Mouse (Mus musculus) cerebellum, adult 11-12 months (tissue): ENCODE measurements at regions not wholly inside any gene's neighbourhood (a gene's known extent, or its start where the extent isn't known, plus 50 kb on each side); places are given as distances from the start of the nearest gene placed in this dataset.

ENCODE experiments used
- DNase-seq: peaks from one replicate; pipeline ENCODE4 v3.0.0; 2022

DNA sequence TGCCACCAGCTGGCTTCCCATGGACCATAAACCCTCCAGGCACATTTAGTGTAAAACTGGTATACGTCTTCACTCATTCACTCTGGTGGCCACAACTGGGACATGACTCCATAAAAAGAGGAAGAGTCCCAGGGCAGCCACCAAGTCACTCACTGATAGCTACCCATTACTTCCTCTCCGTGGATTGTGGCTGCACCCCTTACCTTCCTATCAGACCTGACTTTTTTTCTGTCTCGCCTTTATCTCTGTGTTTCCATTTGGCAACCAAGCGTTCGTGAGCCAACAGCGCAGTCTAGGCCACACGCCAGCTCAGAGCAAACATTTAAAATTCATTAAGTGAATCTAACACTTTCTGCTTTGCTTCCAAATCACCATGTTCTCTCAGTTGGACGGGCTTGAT is 53.9 kb upstream of the Slc44a1 start:
- no peak for DNase-seq

DNA sequence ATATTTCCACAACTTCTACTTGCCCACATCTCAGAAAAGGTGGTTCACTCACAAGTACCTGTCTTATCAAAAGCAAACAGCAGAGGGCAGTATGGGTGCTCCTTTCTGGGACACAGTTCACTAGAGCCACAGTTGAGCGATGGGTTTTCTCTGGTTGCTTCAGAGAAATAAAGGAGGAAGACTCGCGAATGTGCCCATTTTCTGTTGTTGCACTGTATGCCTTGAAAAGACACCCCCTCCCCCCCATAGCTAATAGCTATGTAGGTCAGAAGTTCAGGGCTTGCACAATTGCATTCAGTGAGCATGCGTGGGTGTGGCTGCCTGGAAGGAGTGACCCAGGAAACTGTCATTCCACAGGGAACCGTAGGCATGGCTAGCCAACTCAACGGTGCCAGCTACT is 55.5 kb upstream of the Slc44a1 start:
- peak; percentile 46 for DNase-seq

- no peak for DNase-seq
Measured at GRCm38 (mm10) chr4:53384104-53384503, 56.1 kb upstream of the Slc44a1 start.

DNA sequence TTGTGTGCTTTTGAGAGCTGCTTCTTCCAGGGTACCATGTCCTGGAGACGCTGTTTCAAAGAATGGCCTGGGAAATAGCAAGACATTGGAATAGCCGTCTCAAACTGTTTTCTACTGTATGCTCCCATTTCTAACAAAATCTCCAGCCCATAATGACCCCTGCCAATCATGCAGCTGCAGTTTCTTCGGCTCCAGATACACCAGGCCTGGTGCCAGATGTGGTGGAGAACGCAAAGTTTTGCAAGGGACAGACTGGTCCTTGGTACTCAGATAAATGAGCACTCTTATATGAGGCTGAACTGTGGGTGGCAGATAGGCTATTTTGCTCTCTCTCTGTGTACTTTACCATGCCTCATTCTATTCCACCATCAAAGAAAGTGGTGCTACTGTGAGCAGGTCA is 58.2 kb upstream of the Slc44a1 start:
- DNase-seq = no peak

DNA sequence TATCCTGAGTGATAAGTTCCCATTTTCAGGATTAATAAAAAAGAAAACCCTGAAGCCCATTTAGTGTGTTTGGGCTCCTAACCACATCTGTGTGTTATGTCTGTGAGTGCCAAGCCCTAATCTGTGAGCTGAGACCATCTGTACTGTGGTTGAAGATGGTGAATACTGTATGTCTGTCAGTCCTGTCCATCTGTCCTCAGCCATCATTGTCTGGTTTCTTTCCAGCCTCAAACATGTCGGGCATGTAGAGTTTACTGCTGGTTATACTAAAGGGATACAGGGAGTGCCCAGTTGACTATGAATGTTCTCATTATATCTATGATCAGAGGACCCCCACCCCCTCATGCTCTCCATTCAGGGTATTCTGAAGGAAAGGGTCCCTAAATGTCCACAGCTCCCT is 60.4 kb upstream of the Slc44a1 start:
- DNase-seq = no peak

DNA sequence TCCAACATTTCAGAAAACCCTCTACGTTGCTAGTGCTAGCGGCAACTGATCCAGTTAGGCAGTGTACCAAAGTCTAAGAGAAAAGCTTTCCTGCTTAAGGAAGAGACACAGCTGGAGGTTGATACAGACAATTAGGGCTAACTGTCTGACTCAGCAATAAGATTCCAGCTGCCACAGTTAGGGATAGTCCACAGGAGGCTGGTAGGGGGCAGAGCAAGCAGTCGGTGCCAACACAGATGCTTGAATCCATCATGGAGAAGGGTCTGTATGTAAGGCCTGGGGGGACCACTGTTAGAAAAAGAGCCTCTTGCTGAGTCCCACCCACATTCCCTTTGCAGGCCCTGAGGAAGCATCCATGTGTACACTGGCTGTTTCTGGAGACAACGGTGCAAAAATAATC is 63.2 kb upstream of the Slc44a1 start:
- no peak for DNase-seq

GRCm38 (mm10) chr4:53356374-53356773 is 83.8 kb upstream of the Slc44a1 start:
- DNase-seq = no peak

DNA sequence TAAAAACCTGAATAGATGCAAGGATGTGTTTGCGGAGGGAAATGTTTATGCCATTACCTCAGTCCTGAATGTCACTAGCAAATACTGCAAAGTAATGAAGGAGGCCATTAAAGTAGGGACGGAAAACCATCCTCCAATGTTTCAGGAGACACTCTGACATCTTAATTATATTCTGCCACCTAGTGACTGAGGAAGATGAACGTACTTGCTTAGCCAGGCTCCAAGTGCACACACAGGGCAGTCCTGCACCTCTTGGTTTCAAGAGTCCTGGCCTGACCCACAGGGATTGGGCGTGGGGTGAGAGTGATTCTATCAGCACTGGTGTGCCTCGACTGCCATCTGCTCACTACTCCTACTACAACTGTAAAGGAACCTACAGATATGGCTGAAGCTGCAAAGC is 85.3 kb upstream of the Slc44a1 start:
- DNase-seq = no peak

DNA sequence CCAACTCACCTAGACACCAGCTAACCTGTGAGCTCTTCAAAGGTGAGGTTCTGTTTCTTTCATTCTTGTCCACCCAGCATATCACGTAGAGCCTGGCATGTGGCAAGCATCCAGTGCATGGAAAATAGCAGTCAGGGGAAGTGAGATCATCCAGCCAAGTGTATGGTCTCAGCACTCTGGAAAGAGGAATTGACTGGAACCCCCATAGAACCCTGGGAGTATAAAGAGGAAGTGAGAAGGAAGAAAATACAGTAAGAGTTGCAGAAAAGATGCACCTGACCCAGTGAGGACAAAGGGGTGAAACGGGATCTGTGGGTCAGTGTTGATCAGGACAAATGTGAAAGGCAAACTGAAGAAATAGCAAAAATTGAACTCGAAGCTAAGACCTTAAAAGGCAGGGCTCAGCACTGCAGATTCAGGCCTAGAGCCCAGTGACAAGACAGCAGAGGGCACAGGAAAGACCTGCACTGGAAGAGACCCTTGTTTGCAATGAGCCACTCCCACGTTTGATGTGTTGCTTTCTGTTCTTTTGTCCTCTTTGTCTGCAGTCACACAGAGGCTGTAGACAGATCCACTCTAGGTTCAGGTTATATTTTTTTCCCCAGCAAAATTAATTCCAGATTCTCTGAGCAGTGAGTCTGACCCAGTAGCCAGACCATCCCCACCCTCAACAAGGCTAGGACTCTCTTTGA is 86.7 kb upstream of the Slc44a1 start:
- no peak for DNase-seq

DNA sequence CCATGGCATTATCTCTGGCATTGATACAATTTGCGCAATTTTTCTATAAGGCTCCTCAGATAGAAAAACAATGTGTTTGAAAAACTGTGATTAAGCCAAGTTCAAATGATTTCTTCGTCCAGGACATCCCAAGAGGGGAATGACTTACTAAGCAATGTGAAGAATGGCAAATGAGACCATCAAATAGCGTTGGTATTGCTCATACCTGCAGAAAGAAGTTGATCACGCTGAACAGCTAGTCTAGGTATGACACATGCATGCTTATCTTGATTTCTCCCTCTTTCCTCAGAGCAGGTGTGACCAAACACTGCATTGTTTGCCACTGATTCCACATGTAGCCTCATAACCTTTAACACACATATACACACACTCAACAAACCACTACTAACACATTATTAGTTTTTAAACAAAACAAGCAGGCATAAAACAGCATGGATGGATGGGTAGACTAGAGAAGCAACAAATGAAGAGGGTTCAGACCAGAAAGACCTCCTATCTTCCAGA is 89.1 kb upstream of the Slc44a1 start:
- no peak for DNase-seq

- DNase-seq = no peak
Measured at GRCm38 (mm10) chr4:53345346-53345745, 94.9 kb upstream of the Slc44a1 start.

- no peak for DNase-seq
Measured at GRCm38 (mm10) chr4:53344546-53344945, 95.7 kb upstream of the Slc44a1 start.

DNA sequence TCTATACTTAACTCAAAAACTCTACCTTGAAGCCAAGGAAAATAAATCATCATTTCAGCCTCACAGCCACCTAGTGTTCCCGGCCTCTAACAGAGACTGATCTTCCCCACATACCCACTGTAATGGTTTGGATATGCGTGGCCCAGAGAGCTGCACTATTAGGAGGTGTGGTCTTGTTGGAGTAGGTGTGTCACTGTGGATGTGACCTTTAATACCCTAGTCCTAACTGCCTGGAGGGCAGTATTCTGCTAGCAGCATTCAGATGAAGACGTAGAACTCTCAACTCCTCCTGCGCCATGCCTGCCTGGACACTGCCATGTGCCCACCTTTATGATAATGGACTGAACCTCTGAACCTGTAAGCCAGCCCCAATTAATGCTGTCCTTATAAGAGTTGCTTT is 99.0 kb upstream of the Slc44a1 start:
- no peak for DNase-seq

DNA sequence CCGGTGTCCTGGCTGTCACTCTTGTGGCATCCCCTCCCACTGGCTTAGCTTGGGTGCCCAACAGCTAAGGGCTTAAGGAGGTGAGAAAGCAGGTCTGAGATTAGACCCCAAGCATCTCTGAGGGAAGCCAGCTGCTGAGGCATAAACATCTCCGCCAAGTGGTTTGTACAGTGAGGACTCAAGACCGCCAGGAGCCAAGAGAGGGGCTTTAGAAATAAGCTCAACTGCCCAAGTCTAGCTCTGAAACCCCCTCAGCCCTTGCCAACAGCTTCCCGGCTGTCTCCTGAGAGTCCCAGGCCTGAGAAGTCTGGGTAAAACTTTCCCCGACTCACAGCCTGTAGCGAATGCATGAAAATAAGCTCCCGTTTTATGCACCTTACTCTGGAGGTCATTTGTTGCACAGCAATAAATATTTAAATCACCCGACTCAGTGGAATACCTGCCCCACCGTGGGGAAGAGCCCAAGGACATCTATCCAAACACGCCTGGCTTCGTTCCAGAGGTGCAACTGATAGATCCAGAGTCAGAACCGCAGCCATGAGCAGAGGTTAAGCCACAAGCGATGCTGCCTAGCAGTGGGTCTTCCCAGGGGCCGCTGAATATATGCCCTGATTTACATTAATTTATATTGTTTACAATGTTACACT is 100.1 kb upstream of the Slc44a1 start:
- DNase-seq = no peak

DNA sequence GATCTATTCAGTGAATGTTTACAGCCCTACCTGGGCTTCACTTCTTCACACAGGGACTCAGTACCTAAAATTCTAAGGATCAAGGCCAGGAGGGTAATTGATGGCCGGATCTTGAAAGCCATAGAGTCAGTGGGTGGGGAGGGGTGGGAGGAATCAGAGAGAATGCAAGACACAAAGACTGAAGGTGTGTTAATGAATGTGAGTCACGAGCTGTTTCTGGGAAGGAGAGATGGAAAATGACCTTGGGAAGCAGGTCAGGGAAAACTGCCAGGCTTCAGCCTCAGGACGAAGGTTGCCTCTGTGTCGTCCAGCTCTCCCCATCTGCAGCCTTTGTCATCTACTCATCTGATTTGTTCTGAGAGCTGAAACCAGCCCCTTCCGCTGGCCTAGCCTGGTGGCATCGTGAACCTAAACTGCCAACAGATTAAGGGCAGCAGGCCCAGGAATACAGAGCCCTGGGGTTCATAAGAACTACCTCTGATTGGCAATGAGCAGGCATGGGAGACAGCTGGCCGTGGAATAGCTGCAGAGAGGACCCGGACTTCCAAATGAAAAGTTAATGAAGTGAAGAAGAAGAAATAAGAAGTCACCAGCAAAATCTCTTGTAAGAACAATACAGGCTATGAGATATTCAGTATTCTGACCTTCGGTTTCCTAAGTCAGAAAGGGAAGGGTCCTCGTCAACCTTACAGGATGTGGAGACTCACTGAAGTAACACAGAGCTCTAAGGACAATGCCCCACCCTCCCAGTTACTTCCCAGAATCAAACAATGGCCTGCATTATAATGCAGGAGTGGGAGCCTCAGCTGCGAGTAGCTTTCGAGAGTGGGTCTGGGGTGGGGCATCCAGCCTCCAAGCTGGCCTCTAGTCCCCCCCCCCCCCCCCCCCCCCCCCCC is 100.8 kb upstream of the Slc44a1 start:
- no peak for DNase-seq

- no peak for DNase-seq
Measured at GRCm38 (mm10) chr4:53338479-53338878, 101.7 kb upstream of the Slc44a1 start.

GRCm38 (mm10) chr4:53337784-53338183 is 102.4 kb upstream of the Slc44a1 start:
- no peak for DNase-seq

DNA sequence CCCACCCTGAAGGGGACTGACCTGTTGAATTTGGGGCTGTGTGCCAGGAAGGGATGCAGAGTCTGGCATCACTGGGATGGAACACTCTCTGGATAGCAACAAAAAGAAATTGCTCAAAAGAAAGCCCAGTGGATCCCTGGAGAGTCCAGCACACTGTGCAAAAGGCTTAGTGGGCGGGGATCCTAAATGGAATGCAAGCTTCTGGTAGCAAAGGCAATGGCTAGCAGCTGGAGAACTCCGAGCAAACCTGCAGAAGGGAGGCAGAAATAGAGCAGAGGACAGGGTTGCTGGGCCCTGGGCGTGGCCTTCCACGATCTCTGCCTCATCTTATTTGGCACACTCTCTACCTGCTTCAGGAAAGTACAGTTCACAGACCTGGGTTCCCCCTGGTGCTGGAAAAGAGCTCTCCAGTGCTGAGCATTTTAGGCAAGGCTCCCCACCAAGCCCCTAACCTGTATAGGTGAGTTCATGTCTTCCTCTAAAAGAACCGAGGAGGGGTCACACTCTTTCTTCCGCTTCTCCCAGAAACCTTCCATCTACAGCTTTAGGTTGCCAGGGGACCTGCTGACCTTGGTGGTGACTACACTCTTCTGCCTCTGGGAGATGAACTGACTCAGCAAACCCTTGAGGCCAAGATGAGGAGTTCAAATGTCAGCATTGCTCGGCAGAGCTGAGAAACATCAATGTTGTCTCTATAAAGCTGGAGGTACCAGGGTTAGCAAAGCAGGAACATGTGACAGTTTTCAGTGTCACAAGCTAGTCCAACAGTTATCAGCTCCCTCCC is 112.6 kb upstream of the Slc44a1 start:
- DNase-seq = no peak

DNA sequence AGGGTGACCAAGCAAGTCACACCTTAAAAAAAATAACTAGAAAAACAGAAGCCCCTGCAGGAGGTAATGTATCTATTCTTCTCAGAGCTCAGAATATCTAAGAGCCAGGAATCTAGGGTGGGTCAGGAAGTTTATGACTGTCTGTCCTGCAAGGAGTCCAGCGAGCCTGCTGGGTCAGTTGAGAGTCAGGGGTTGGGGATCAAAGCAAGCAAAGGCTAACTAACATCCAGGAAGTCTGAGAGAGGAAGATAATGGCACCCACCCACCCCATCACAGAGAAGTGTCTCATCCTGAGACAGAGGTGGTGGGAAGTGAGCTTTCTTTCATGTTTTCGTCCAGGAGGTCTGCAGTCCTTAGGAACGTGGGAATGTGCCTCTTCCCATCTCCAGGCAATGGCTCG is 116.4 kb upstream of the Slc44a1 start:
- DNase-seq = no peak

DNA sequence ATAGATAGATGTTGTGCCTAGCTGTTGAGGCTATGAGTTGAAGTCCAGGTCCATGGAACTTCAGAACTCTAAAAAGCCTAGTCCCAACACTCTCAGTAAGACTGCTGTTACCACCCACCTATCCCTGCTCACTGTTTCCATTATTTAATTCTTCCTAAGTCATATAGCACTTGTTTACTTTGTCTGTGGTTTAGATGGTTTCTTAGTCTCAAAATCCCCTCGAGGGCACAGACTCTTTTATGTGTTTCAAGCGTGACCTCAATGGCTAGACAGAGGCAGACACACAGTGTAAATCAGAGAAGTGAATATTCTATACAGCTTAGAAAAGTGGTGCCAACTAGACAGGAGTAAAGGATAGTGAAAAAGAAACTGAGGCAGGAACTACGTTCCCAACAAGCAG is 117.0 kb upstream of the Slc44a1 start:
- DNase-seq = no peak

- DNase-seq = no peak
Measured at GRCm38 (mm10) chr4:53322484-53322883, 117.7 kb upstream of the Slc44a1 start.

- DNase-seq = no peak
Measured at GRCm38 (mm10) chr4:53320735-53321449, 119.3 kb upstream of the Slc44a1 start.
